Mouse (Mus musculus) kidney, adult 18-20 months (tissue): ENCODE results near the gene Ankrd52.

Source experiments
- DNase-seq: peaks from one replicate; pipeline ENCODE4 v3.0.0; 2021

The Ankrd52 gene

GRCm38 (mm10) chr10:128403931-128404330 lies 27.0 kb downstream of the Ankrd52 start:
- no peak for DNase-seq

- no peak for DNase-seq
Measured at GRCm38 (mm10) chr10:128408591-128409535, 31.9 kb downstream of the Ankrd52 start.

GRCm38 (mm10) chr10:128409692-128410559 lies 33.0 kb downstream of the Ankrd52 start:
- peak; percentile 97 for DNase-seq

DNA sequence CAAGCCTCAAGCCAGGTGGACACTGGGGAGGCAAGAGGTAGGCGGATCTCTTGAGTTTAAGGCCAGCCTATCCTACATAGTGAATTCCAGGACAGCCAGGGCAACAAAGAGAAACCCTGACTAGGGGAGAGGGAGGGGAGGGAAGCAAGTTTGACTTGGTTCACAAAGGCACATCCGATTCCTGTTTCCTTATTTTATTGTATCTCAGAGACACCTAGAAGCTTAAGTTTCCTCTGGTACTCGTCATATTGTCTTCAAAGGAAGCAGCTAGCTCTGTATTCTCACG lies 33.6 kb downstream of the Ankrd52 start:
- DNase-seq: no peak

DNA sequence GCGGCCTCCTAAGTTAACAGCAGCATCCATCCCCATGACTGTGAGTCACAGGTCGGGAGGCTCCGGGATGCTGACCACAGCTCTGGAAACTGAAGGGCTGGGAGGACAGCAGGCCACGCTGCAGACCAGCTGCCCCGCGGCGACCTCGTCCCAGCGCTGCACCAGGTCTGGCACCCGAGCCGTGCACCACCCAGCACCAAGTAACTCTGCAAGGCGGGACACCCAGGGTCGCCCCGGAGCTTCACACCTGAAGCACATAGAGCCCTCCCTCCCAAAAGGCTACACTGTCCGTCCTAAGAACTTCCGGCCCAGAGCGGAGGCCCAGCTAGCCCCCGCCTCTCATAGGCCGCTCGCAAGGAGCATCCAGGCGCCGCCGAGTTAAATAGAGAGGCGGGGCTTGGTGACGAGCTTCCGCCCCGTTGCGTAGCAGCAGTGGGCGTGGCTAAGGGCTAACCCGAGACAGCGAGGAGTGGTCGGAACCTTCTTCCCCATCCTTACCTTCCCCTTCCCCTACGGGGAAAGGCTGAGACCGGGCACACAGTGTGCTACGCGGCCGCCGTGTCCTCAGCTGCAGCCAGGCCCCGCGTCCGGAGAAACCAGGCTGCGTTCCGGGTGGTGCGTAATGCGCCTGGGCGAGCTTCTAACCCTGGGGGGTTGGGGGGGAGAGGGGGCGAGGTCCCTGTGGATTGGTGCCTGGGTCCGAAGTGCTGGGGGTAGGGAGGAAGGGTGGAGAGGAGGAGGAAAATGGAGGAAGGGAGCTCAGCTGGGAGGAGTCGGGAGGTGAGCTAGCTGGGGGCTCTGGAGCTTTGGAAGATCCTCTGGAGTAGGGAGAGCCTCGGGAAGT lies 34.5 kb downstream of the Ankrd52 start, which contains the start of the genes Nabp2 and Rnf41:
Nabp2 (minus strand) TSS at position 282 of the 844 bp plus-strand sequence.
Rnf41 (plus strand) TSS at position 447 of the 844 bp plus-strand sequence.
- peak; percentile 98 for DNase-seq

DNA sequence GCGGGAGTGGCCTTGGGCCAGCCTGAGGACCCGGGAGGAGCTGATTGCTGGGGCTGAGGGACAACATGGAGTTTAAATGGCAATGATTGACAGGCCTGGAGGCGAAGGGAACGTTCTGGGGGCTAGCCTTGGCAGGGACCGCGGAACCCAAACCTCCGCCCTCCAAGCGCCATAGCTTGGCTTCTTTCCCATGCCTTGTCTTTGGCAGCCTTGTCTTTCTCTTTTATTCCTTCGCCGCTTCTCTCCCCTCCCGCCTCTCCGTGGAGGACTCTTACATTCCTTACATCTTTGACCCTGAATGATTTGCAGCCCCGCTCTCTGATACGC lies 35.1 kb downstream of the Ankrd52 start:
- no peak for DNase-seq

DNA sequence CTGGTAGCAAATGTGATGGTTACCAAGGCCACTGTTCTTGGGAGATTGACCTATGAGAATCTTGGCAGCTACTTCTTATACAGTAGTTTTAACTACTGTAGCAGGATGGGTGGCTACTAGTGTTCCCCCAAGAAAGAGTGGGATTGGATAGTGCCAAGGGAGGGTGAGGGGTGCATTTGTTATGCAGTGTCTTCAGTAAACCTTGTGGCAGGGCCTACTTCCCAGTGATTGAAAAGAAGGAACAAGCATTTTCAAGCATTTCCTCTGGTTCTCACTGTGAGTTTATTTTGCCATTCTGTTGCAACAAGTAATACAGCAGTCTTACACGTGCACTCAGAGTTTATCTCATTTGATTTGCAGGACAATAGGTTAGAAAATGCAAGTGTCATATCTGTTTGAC lies 35.6 kb downstream of the Ankrd52 start:
- no peak for DNase-seq

GRCm38 (mm10) chr10:128413076-128413475 lies 36.2 kb downstream of the Ankrd52 start:
- no peak for DNase-seq

DNA sequence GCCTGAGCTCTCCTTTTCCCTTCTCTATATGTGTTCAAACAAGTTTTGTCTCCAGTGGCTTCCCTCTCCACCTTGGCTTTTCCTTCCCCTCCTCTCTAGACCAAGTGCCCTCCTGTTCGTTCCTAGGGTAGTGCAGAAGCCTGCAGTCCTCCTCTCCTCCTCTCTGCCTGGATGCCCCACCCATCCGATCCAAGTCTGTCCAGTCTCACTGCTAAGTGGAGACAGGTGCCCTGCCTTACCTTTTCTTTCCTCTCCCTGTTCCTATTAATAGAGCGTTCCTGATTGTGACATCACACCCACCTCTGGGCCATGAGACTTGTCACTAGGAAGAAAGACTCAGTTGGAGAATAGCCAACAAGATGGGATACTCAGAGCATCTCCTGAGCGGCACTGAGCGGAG lies 37.9 kb downstream of the Ankrd52 start:
- DNase-seq: no peak

DNA sequence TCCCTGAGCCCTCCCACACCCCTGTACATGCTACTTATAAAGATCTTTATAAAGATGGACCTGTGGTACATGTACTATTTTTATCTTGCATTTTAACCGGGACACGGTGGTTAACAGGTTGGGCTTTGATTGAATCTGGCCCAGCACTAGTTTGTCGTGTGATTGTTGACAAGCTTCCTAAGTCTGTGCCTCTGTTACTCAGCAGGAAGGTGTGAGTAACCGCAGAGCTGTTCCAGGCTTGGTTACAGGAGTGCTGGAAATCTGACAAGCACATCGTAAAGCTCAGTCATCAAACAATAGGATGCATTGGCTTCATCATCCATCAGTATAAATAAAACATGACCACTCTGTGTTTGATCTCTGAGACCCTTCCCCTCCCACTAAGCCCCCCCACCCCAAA lies 45.5 kb downstream of the Ankrd52 start:
- DNase-seq: no peak

- DNase-seq: no peak
Measured at GRCm38 (mm10) chr10:128424604-128425003, 47.7 kb downstream of the Ankrd52 start.

- no peak for DNase-seq
Measured at GRCm38 (mm10) chr10:128425260-128425659, 48.3 kb downstream of the Ankrd52 start.

GRCm38 (mm10) chr10:128429052-128429451 lies 52.1 kb downstream of the Ankrd52 start:
- DNase-seq: no peak

- no peak for DNase-seq
Measured at GRCm38 (mm10) chr10:128429454-128429853, 52.5 kb downstream of the Ankrd52 start.

- DNase-seq: no peak
Measured at GRCm38 (mm10) chr10:128433417-128433816, 56.5 kb downstream of the Ankrd52 start.

DNA sequence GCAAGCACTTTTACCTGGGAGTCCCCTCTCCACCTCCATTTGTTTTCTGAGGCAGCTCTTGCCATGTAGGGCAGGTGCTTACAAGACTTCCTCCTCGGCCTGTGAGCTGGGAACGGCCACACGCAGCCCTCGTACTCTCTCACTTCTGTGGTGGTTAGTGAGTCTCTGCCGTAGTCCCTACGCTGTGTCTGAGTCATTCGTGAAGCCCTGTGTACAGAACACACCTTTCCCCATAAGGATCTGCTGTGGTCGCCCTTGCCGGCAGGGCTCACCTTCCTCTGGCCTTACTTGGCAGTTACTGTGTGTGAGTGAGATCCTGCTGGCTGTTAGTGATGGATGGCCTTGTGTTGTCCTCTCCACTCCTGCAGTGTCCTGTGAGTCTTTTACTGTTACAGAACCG lies 57.8 kb downstream of the Ankrd52 start:
- no peak for DNase-seq

GRCm38 (mm10) chr10:128435186-128435823 lies 58.4 kb downstream of the Ankrd52 start:
- peak; percentile 85 for DNase-seq

GRCm38 (mm10) chr10:128435873-128436272 lies 59.0 kb downstream of the Ankrd52 start:
- DNase-seq: no peak

DNA sequence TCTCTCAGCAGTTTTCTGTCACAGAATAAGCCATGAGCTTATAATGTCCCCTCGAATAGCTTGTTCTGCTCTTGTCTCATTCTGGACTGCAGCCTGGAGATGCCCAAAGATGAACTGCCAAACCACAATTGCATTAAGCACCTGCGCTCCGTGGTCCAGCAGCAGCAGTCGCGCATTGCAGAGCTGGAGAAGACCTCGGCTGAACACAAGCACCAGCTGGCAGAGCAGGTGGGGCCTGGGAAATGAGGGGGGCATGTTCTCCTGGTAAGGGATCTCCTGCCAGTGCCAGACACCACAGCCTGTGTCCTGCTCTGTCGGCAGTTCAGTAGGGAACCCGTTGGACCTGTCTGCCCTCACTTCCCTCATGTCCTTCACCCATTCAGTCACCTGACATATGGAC lies 59.5 kb downstream of the Ankrd52 start:
- DNase-seq: no peak

GRCm38 (mm10) chr10:128438675-128439279 lies 61.9 kb downstream of the Ankrd52 start:
- peak; percentile 16 for DNase-seq

- peak; percentile 32 for DNase-seq
Measured at GRCm38 (mm10) chr10:128440407-128440806, 63.5 kb downstream of the Ankrd52 start.
